Mouse (Mus musculus) cerebellum, postnatal 25 days (tissue): ENCODE measurements around the gene Gm17545.
"Not testable (repeated sequence)": the region's sequence is repeated elsewhere in the genome, so short reads cannot be mapped to it uniquely, and the experiment has no call there.

ENCODE experiments used
- DNase-seq, 2 experiments: peaks; one replicate each; pipeline ENCODE4 v3.0.0; 2021; ENCODE audit warnings: mixed read lengths in 2 of 2

Gene Gm17545

DNA sequence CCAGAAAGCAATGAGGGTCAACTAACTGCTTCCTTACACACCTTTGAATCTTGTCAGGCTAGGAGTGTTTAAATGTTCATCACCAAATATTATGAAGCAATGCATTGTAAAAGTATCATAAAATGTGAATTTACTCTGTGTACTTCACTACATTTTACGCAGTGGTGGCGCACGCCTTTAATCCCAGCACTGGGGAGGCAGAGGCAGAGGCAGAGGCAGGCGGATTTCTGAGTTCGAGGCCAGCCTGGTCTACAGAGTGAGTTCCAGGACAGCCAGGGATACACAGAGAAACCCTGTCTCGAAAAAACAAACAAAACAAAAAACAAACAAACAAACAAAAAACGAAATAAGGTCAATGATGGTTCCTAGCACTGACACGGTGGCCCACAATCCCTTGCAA lies at the start of gene Gm17545:
TSS of gene Gm17545 (plus strand) at position 301 of the 400 bp plus-strand sequence.
- not testable (repeated sequence) for DNase-seq

DNA sequence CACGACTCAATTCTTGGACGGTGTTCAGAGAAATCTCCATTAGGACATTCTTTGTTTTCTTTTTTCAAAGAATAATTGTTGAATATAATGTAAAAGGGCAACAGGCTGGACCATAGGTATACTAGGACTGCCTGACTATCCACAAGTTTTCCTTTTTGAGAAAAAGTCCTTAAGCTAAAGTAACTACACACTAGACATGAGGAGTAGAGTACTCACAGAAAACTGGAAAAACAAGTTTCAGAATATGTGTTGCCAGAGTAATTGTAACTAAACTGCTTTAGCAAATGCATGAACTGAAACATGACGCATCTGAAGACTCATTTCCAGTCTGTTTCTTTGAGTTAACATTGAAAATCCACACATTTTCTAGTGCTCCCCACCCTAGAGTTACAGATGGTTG lies 48.7 kb upstream of the Gm17545 start:
- DNase-seq: no peak

DNA sequence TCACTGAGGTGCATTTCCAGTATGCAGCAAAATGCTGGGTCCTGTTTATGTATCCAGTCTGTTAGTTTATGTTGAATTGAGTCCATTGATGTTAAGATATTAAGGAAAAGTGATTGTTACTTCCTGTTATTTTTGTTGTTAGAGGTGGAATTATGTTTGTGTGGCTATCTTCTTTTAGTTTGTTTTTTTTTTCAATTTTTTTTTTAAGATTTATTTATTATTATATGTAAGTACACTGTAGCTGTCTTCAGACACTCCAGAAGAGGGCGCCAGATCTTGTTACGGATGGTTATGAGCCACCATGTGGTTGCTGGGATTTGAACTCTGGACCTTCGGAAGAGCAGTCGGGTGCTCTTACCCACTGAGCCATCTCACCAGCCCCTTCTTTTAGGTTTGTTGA lies 46.5 kb upstream of the Gm17545 start:
- DNase-seq: not testable (repeated sequence)

DNA sequence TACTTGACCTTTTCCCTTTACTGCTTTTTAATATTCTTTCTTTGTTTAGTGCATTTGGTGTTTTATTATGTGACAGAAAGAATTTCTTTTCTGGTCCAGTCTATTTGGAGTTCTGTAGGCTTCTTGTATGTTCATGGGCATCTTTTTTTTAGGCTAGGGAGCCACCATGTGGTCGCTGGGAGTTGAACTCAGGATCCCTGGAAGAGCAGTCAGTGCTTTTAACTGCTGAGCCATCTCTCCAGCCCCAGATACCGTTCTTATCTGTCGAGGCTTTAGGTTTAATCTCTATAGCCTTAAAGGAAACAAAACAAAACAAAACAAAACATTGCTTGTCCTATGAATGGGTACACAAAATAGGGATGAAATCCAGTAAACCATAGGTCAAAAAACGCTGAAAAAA lies 45.7 kb upstream of the Gm17545 start:
- DNase-seq: not testable (repeated sequence)

DNA sequence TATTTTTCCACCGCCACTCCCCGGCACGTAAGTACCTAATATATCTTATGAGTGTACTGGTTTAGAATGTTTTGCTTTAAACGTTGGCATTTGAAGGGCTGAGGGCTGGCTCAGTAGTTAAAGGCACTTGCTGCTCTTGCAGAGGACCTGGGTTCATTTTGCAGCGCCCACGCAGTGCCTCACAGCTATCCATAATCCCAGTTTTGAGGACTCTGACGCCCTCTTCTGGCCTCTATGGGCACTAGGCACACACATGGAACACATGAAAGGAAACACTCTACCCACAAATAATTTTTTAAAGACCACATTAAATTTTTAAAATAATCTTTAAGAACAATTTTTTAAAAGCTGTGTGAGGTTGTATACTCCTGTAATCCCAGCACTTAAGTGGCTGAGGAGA lies 44.6 kb upstream of the Gm17545 start:
- DNase-seq: no peak

DNA sequence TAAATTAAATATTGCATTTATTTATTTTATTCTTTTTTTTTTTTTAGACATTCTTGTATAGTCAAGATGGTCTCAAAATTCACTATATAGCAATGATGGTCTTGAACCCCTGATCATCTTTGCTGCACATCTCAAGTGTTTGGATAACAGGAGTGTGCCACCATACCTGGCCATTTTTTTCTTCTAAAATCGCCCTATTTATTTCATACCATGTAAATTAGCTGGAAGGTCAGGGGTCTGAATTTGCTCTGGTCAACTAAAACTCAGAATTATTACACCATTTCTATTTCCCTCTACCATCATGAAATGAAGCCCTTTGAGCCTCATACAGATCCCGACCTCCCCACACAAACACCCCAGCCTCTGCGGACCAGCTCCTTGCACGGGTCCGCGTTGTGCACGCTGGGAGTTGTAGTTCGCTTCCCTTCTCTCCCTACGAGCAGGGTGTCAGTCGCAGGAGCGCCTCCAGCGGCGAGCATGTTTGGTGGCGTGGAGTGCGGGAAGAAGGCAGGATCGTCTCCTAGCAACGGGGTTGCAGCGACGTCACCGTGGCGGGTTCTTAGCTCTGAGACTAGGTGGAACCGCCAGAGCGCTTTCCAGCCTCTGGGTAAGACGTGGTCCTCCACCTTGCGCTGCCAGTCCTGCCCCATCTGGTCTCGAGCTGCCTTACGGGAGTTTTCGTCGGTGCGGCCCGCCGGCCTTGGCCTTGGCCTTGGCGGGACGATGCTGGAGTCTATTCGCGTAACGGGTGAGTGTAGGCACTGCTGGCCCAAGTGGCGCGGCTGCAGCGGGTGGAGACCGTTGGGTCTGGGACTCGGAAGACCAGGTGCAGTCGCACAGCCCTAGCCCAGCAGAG lies 42.9 kb upstream of the Gm17545 start, which contains the start of gene 9530077C05Rik:
TSS of gene 9530077C05Rik (plus strand) at position 512 of the 856 bp plus-strand sequence.
- DNase-seq: peak; percentile 98 to 99

DNA sequence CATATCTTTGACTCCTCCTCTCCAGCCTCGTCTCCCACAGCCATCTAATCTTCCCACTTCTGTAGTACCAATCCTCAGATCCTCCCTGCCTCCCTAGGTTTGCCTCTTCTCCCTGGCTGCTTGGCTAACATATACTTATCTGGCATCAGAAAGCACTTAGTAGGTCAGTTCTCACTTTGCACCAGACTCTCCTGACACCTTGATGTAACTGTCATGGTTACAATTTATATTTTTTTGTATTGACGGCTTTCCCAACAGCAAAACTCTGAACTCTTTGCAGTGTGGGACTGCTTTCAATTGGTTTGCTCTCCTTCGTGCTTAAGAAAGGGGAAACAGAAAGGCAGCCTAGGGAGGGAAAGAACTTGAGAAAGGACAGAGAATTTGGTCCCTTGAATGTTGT lies 37.9 kb upstream of the Gm17545 start:
- DNase-seq: no peak

DNA sequence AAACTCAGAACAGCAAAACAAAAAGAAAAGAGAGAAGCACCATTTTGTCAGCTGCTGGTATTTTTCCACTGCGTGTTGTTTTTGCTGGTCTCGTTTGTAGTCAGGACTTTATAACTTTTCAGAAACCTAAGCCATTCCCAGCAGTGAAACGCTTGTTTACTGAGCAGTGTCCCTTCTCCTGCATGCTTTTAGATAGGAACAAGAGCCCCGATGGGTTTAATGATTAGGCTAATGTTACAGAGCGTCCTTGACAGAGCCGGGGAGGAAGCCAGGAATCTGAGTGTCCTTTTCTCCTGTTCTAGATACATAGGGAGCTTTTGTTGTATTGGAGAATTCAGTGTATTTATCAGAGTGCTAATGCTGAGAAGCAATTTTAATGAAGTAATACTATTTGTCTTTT lies 36.5 kb upstream of the Gm17545 start:
- no peak for DNase-seq

DNA sequence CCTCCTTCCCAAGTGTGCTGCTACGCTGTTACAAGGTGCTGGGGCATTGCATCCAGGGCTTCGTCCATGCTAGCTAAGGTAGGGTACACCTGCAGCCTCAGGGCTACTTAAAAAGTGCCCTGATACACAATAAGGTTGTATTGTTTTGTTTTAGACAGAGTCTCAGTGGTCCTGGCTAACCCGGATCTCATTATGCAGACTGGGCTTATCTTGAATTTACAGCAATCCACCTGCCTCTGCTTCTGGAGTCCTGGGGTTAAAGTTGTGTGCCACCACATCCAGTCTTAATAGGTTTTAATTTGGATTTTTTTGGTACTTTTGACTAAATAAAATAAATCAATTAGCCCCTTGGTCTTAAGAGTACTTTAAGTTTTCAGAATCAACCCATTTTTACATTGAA lies 34.2 kb upstream of the Gm17545 start:
- DNase-seq: no peak

DNA sequence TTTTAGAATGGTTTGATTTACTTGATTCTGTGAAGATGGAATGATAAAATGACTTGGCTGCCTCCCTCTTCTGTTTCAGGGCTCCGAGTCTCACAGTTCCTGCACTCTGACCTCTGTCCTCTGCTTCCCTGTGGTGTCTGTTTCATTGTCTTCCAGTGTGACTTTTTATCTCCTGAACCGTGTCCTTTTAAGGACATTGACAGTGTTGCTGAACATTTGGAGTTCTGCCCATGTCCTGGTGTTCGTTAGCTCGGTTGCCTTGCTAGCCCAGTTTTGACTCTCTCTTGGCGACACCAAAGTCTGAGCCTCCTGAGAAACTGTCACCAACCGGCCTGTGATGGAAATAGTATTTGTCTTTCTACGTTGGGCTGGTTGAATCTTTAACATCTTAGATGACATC lies 33.6 kb upstream of the Gm17545 start:
- DNase-seq: peak in 1 of 2 experiments; percentile 46

DNA sequence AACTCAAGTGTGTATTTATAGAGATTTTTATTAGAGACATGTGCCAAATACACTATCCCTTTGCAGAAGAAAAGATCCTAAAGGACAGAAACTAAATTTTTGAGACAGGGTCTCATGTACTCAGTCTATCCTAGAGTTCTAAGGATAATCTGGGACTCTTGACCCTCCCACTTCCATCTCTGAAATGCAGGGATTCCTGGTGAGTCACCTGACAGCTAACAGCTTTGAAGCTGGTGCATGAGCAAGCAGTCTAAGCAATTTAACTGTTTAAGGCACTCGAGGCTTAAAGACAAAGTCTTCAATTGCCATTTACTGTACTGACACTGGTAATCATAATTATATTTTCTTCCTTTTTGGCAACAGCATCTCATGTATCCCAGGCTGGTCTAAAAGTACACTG lies 31.5 kb upstream of the Gm17545 start:
- DNase-seq: no peak

DNA sequence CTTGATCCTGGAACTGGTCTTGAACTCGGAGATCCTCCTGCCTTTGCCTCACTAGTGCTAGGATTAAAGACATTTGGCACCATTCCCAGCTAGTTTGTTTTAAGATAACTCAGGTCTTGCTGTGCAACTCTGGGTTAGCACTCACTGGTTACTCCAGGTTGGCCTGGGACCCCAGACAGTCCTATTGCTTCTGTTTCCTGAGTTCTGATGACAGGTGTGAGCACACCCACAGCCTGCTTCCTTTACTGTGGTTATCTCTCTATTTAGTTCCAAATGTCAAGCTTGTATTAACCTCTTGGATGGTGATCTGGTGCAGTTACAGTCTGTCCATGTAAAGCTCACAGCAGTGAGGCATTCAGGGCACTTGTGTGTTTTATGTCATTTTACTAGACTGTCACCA lies 30.6 kb upstream of the Gm17545 start:
- DNase-seq: no peak

DNA sequence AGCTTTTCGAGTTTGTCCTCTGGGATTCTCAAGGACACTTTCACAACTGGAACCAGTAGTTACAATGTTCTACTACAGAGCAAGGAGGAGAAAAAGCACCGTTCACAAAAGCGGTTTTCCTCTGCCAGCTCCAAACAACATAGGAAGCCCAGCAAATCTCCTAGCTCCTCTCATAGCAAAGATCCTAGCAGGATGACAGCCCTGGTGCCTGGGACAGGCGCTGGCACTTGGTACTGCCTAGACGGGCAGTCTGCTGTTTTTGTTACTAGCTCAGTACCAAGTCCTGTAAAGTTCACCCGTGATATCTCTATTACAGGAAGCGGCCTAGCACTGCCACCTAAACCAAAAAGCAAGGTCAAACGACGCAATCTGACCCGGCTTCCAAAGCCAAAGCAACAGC lies 29.9 kb upstream of the Gm17545 start:
- no peak for DNase-seq

DNA sequence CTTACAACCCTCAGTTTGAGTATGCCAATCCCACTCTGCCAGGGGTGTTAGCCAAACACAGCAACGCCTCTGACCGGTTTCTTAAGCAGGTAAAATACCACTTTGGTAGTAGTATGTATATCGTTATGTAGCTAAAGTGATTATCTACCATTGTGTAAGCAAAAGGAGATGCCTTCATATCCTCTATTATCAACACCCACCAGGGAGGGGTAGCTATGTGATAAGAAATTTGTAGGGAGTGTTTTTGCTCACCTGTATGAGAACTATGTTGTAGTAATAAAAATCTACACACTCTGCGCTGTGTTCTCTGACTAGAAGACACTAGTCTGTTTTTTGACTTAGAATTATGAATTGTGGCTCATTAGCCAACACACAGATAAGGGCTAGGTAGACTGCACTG lies 29.4 kb upstream of the Gm17545 start:
- DNase-seq: no peak

DNA sequence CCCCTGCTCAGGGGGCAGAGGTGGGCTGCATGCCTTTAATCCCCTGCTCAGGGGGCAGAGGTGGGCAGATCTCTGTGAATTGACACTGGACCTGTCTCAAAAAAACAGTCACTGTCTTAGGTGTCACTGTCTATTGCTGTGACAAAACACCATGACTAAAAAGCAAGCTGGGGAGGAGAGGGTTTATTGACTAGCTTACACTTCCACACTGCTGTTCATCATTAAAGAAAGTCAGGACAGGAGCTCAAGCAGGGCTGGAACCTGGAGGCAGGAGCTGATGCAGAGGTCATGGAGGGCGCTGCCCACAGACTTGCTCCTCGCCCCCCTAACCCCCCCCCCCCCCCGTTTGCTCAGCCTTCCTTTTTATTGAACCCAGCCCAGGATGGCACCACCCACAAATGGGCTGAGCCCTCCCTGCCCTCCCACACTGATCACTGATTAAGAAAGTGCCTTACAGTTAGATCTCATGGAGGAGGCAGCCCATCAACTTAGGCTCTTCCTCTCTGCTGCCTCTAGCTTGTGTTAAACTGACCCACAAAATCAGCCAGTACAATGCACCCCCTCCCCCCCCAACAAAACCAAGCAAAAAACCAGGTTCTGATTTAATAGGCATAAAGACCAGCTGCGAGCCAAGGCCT lies 25.9 kb upstream of the Gm17545 start:
- DNase-seq: no peak

DNA sequence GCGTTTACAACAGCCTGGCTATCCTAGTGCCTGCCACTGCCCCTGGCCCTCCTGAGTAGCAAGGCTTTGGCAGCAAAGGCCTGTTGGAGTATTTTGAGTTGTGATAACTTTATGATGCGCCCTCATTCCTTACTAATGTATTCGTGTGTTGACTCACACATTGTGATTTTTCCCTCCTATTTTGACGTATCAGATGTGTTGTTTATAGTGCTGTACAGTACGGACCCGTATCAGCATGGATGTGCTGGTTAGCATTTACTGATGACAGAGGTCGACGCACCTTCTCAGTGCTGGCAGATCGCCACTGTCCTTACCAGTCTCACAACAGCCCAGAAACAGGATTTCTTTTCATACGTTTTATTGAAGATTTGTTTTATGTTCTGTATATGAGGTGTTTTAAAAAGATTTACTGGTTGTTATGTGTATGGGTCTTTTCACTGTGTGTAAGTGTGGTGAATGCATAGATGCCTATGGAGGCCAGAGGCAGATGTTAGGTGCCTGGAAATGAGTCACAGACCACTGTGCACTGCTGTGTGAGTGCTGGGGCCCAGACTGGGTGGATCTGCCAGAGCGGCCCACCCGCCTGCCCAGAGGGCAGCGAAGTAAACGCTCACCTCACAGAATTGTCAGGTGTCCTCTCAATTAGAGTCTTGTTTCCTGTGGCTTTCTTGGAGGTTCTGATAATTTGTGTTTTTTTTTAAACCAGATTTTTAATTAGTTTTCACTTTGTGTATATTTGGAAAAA lies 25.3 kb upstream of the Gm17545 start:
- no peak for DNase-seq

DNA sequence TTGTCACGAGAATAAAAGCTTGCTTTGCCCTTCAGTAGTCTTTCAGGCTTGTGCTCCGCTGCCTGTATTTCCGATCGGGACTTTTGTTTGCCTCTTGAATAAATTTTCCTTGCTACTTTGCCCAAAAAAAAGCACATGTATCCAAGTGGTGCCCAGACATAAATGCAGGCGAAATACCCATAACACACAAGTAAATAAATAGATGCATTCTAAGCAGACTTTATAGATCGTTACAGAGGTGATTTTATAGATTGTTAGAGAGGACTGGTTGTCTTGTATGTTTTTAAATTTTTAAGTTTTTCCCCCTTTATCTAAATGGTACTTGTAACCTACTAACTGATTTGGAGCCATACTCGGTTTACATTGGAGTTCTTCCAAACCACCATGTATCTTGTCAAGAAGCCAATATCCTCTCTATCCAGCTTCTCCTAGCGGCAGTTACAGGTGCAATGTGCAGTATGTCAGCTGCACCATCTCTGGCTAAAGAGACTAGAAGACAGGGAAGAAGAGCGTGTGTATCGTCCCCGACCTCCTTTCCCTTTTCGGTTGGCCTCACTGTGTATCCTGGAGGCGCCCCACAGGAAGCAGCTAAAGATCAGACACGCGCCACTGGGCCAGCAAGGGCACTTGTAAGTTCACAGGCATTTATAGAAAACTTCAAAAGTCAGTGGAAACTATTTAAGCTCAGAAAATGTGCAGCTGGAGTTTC lies 24.4 kb upstream of the Gm17545 start:
- peak; percentile 25 to 28 for DNase-seq

DNA sequence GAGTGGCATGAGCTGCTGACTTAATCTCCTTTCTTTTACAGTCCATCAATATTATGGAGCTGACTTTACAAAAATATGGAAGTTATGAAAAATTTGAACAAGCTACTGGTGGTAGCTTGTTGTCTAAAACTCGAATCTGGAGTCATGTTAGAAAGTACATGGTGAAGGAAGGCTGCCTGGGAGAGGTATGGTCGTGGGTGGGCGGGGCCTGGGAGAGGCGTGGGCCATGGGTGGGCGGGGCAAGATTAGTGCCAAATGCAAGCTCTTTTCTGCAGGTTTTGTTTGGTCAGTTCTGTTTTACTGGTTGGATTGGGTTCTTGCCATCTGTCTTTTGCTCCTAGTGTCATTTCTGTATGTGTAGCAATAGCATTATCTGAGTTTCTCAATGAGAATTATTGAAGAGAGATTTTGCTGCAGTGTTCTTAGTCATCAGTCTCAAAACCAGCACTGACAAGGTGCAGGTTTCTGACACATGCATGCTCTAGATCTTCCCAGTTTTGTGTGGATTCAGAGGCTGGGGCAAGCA lies 23.7 kb upstream of the Gm17545 start:
- DNase-seq: no peak

DNA sequence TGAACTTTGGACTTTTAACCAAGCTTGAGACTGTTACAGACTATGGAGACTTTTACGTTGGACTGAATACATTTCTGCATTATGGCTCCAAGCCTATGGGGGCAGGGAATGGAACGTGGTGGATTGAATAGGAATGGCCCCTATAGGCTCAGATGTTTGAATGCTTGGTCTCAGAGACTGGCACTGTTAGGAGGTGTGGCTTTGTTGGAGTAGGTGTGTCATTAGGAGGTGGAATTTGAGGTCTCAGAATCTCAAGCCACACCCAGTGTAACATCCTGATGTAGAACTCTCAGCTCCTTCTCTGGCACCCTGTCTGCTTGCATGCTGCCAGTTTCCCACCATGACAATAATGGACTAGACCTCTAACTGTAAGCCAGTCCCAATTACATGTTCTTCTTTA lies 20.9 kb upstream of the Gm17545 start:
- no peak for DNase-seq

DNA sequence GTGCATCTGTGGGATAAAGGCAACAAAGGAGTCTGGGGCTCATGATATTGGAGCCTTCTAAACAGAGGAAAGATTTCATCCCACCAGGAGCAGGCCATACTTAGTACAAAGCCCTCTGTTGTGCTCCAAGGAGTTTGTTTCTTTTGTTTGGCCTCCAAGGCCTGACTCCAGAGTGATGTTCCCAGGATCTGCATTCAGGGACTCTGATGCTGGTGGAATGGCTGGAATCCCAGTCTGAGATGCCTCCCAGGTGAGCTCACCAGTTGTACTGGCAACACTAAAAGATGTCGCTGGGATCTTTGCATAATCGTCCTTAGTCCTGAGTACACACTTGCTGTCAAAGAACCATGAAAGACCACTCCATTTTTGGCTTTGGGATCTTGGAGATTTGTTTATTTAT lies 20.0 kb upstream of the Gm17545 start:
- DNase-seq: no peak

DNA sequence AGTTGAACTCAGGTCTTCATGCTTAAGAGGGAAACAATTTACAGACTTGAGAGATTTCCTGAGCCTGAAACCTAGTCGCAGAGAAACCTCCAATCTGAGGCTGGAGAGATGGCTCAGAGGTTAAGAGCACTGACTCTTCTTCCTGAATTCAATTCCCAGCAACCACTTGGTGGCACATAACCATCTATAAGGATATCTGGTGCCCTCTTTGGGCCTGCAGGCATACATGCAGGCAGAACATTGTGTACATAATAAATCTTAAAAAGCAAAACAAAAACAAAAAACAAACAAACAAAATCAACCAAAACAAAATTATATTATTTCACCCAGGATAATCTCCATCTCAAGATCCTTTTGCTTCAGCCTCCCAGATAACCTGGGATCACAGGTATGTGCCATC lies 15.3 kb upstream of the Gm17545 start:
- DNase-seq: no peak

DNA sequence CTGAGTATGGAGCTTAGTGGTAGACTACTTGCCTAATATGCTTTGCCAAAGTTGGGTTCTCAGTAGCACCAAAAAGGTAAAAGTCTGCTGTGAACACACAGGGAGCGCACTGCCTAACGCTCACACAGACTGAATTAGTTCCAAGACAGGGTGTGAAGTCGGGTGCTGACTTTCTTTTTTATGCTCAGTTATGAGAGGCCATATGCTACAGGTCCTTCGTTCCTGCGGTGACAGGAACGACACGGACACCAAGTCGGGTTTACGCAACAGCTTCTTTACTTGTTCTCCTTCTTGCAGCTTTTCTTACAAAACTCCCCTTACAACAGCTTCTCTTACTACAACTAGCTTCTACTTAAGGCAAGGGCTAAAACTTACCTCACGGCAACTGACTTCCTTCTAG lies 10.9 kb upstream of the Gm17545 start:
- DNase-seq: no peak

DNA sequence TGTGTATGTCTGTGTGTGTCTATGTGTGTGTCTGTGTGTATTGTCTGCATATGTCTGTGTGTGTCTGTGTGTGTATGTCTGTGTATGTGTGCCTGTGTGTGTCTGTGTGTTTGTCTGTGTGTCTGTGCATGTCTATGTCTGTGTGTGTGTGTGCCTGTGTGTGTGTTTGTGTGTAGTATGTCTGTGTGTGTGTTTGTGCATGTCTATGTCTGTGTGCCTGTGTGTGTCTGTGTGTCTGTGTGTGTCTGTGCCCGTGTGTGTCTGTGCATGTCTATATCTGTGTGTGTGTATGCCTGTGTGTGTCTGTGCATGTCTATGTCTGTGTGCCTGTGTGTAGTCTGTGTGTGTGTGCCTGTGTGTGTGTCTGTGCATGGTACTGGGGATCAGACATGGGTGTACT lies 9.0 kb upstream of the Gm17545 start:
- no peak for DNase-seq
